Mouse (Mus musculus) heart, adult 2 months (tissue): Measurements from ENCODE around the gene Fbxo46. TPM values are rescaled to one million over a fixed set of nuclear protein-coding genes. Genes with fewer than 3 reads are reported as not detected.

Source experiments
- DNase-seq, 2 experiments: peaks; one replicate each; pipeline ENCODE4 v3.0.0; 2021
- H3K27ac ChIP-seq: fragments of 200-600 bp; 2 replicates; pipeline ENCODE4 v1.8.1; 2022
- H3K27me3 ChIP-seq: fragments of 200-500 bp; 2 replicates; pipeline ENCODE4 v1.6.1; 2012; ENCODE audit warnings: mild to moderate bottlenecking, low read length, inconsistent platforms, mixed read lengths; ENCODE audit not compliant: control insufficient read depth, insufficient read depth
- H3K36me3 ChIP-seq: fragments of 200-500 bp; 2 replicates; pipeline ENCODE4 v1.6.1; 2012; ENCODE audit warnings: low read length, inconsistent platforms; ENCODE audit not compliant: control insufficient read depth, insufficient read depth
- H3K4me1 ChIP-seq: fragments of 200-500 bp; 2 replicates; pipeline ENCODE4 v1.6.1; 2011; ENCODE audit warnings: low read length; ENCODE audit not compliant: control insufficient read depth, insufficient read depth
- H3K4me3 ChIP-seq: fragments of 200-600 bp; 2 replicates; pipeline ENCODE4 v1.8.1; 2022
- H3K79me2 ChIP-seq: fragments of 200-500 bp; replicated peaks from 2 replicates; pipeline ENCODE4 v1.6.1; 2012; ENCODE audit warnings: mild to moderate bottlenecking, inconsistent platforms, low read length, moderate library complexity, mixed read lengths; ENCODE audit not compliant: control insufficient read depth, insufficient read depth
- H3K9ac ChIP-seq: fragments of 200-500 bp; 2 replicates; pipeline ENCODE4 v1.6.1; 2012; ENCODE audit warnings: low read depth, mild to moderate bottlenecking, control low read depth, inconsistent platforms, low read length, mixed read lengths
- CTCF ChIP-seq: fragments of 200-600 bp; IDR thresholded peaks from 2 replicates; pipeline ENCODE4 v1.8.1; 2022; ENCODE audit warnings: antibody characterized with exemption, mild to moderate bottlenecking, moderate library complexity
- EP300 ChIP-seq: fragments of 200-500 bp; IDR thresholded peaks from 2 replicates; pipeline ENCODE4 v1.6.1; 2011; ENCODE audit warnings: low read depth, low read length, control low read depth; ENCODE audit not compliant: insufficient read depth
- POLR2A ChIP-seq: fragments of 200-500 bp; IDR thresholded peaks from 2 replicates; pipeline ENCODE4 v1.6.1; 2011; ENCODE audit warnings: mild to moderate bottlenecking, low read depth, low read length, control low read depth; ENCODE audit not compliant: insufficient read depth
- WGBS: fragments of 180-500 bp; shearing (Covaris S2); methylation state at CpG from one replicate; pipeline ENCODE4 v1.1.7; 2018; 5-methylcytosine and 5-hydroxymethylcytosine counted together
- intact Hi-C: fragments of 180-260 bp; cut with DNase I; formaldehyde crosslinking; loops from one replicate; pipeline ENCODE4 v1.15.1; 2025
- polyA plus RNA-seq: library from polyadenylated mRNA; depleted of rRNA; stranded (reverse); fragments of >200 nt; gene quantifications from 2 replicates; pipeline ENCODE4 v1.2.3, GENCODE M21; 2012
- total RNA-seq, 2 experiments: library from RNA; stranded (reverse); gene quantifications; 2 replicates each; pipeline ENCODE4 v1.2.3; 2021

Gene Fbxo46
- total and polyA plus RNA-seq, 3 experiments = 4.5 to 5.4 (median 5.2) TPM

DNA sequence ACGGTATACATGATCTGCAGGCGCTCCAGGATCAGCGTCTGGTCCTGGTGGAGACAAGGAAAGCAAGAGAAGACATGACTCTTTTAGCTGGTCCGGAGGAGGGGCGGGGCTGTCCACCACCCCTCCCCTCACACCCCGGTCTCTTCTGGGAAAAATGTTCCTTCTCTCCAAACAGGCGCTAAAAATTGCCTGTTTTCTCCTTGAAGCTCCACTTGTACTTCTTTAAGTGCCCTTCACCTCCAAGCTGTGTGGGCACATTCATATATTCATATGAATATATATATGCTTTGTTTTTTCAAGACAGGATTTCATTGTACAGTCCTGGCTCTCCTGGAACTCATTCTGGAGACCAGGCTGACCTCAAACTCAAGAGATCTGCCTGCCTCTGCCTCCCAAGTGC is 43.3 kb downstream of the Fbxo46 start:
- DNase-seq = no peak
- 87% methylated on average over 7 of the region's 7 CpGs for WGBS
- no peak overlapping the region for H3K4me3 ChIP-seq
- H3K27me3 ChIP-seq = peaks cover 2% of the 10 kb centered on the region; the same call in 1 of the 2 replicates
- peaks cover 3% of the 10 kb centered on the region; the same call in 1 of the 2 replicates for H3K4me1 ChIP-seq
- TF ChIP-seq EP300 (no peak), CTCF (no peak), POLR2A (no peak)
- no peaks in the 10 kb centered on the region for H3K79me2 ChIP-seq
- intact Hi-C loops = no loop called here
- H3K27ac ChIP-seq = no peak overlapping the region
- no peak overlapping the region for H3K9ac ChIP-seq
- no peaks in the 10 kb centered on the region for H3K36me3 ChIP-seq

DNA sequence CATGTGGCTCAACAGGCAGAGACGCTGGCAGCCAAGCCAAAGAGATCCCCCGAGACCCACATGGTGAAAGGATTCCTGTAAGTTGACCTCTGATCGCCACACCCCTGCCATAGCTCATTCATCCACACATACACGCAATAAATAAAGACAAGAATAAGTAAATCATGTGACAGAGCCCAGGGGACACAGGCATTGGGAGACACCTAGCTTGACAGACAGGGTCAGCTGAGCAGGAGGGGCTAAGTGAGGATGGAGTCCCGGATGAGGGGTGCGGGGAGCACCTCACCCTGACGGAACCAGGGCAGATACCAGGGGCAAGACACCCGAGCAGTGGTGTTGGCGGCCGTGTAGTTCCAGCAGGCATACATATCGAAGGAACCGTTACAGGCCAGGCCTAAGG is 44.1 kb downstream of the Fbxo46 start:
- WGBS = 52% methylated on average over 12 of the region's 12 CpGs
- no peak for DNase-seq
- TF ChIP-seq EP300 (no peak), CTCF (no peak), POLR2A (no peak)
- Histone ChIP-seq H3K36me3 (no peaks in the 10 kb centered on the region), H3K9ac (no peak overlapping the region), H3K27ac (no peak overlapping the region), H3K79me2 (no peaks in the 10 kb centered on the region), H3K4me3 (no peak overlapping the region), H3K4me1 (peaks cover 3% of the 10 kb centered on the region; the same call in 1 of the 2 replicates), H3K27me3 (peaks cover 2% of the 10 kb centered on the region; the same call in 1 of the 2 replicates)
- intact Hi-C loops = no loop called here

GRCm38 (mm10) chr7:19164189-19164588 is 44.5 kb downstream of the Fbxo46 start:
- TF ChIP-seq POLR2A (no peak), EP300 (no peak), CTCF (no peak)
- no peak overlapping the region for H3K27ac ChIP-seq
- peaks cover 3% of the 10 kb centered on the region; the same call in 1 of the 2 replicates for H3K4me1 ChIP-seq
- intact Hi-C loops = no loop called here
- no peak overlapping the region for H3K4me3 ChIP-seq
- H3K36me3 ChIP-seq = no peaks in the 10 kb centered on the region
- no peak overlapping the region for H3K9ac ChIP-seq
- no peak for DNase-seq
- WGBS = 17% methylated on average over 6 of the region's 6 CpGs
- peaks cover 2% of the 10 kb centered on the region; the same call in 1 of the 2 replicates for H3K27me3 ChIP-seq
- H3K79me2 ChIP-seq = no peaks in the 10 kb centered on the region

GRCm38 (mm10) chr7:19164978-19165377 is 45.3 kb downstream of the Fbxo46 start:
- WGBS = 16% methylated on average over 13 of the region's 13 CpGs
- Histone ChIP-seq H3K4me1 (peaks cover 4% of the 10 kb centered on the region), H3K9ac (no peak overlapping the region), H3K4me3 (no peak overlapping the region), H3K27ac (no peak overlapping the region), H3K79me2 (no peaks in the 10 kb centered on the region), H3K27me3 (no peaks in the 10 kb centered on the region; the same call in 1 of the 2 replicates), H3K36me3 (no peaks in the 10 kb centered on the region)
- intact Hi-C loops = no loop called here
- DNase-seq = no peak
- no peak for TF ChIP-seq EP300
- no peak for TF ChIP-seq POLR2A
- TF ChIP-seq CTCF = no peak

- peak within 1 kb of the TSS; percentile 57; the same call in 1 of the 2 replicates for H3K27ac ChIP-seq
- WGBS = 12% methylated on average over 14 of the region's 14 CpGs
- peak within 1 kb of the TSS; percentile 59 for H3K9ac ChIP-seq
- no peak within 1 kb of the TSS for H3K4me3 ChIP-seq
- no peaks in the 10 kb centered on the region for H3K79me2 ChIP-seq
- no peak for TF ChIP-seq CTCF
- no peak for TF ChIP-seq POLR2A
- TF ChIP-seq EP300 = no peak
- DNase-seq = peak; percentile 45 to 56
- H3K4me1 ChIP-seq = peaks cover 8% of the 10 kb centered on the region
- no peaks in the 10 kb centered on the region for H3K36me3 ChIP-seq
- intact Hi-C loops = no loop called here
- H3K27me3 ChIP-seq = no peaks in the 10 kb centered on the region; the same call in 1 of the 2 replicates
These were observed 46.2 kb downstream of the Fbxo46 start, which contains the start of gene Gipr for GRCm38 (mm10) chr7:19165656-19166423. TSS of gene Gipr (minus strand) at chr7:19166127.

DNA sequence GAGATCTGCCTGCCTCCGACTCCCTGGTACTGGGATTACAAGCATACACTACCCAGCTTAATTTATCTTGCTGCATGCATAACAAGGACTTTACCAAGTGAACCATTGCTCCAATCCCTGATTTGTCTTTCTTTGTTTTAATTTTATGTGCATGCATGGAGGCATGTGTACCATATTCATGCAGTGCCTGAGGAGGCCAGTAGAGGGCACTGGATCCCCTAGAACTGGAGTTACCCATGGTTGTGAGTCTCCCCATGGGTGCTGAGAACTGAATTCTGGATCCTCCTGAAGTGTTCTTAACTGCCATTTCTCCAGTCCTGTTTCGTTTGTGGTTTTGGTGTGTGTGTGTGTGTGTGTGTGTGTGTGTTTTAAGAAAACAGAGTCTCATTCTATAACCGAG is 47.3 kb downstream of the Fbxo46 start:
- Histone ChIP-seq H3K27me3 (no peaks in the 10 kb centered on the region; the same call in 1 of the 2 replicates), H3K4me3 (no peak overlapping the region), H3K4me1 (peaks cover 8% of the 10 kb centered on the region), H3K36me3 (no peaks in the 10 kb centered on the region), H3K79me2 (no peaks in the 10 kb centered on the region), H3K9ac (no peak overlapping the region), H3K27ac (no peak overlapping the region)
- DNase-seq = no peak
- WGBS = 70% methylated on average over 3 of the region's 3 CpGs
- intact Hi-C loops = no loop called here
- TF ChIP-seq POLR2A (no peak), CTCF (0 out of 2 replicates have a peak, but pooled peaks have one; percentile 19), EP300 (no peak)
